Mouse (Mus musculus) kidney, postnatal 36 days (tissue): ENCODE results near the gene Lpar6.

ENCODE experiments used
- DNase-seq, 2 experiments: peaks; one replicate each; pipeline ENCODE4 v3.0.0; 2021 to 2022; ENCODE audit warnings: mixed read lengths in 2 of 2

Gene Lpar6

GRCm38 (mm10) chr14:73257348-73257747 lies 19.7 kb downstream of the Lpar6 start:
- DNase-seq: no peak

- no peak for DNase-seq
Observed at GRCm38 (mm10) chr14:73258181-73258580, 20.5 kb downstream of the Lpar6 start.

GRCm38 (mm10) chr14:73262210-73262609 lies 24.5 kb downstream of the Lpar6 start:
- DNase-seq: no peak

- DNase-seq: peak in 1 of 2 experiments; percentile 42
Observed at GRCm38 (mm10) chr14:73266166-73266565, 28.5 kb downstream of the Lpar6 start.

GRCm38 (mm10) chr14:73271807-73272206 lies 34.1 kb downstream of the Lpar6 start:
- DNase-seq: no peak

GRCm38 (mm10) chr14:73279096-73279495 lies 41.4 kb downstream of the Lpar6 start:
- no peak for DNase-seq

GRCm38 (mm10) chr14:73280996-73281395 lies 43.3 kb downstream of the Lpar6 start:
- DNase-seq: peak; percentile 24 to 38

GRCm38 (mm10) chr14:73289915-73290314 lies 52.2 kb downstream of the Lpar6 start:
- no peak for DNase-seq

- no peak for DNase-seq
Observed at GRCm38 (mm10) chr14:73292434-73292833, 54.7 kb downstream of the Lpar6 start.
